Mouse (Mus musculus): ENCODE measurements around the gene Kdm4a. TPM values are rescaled to one million over a fixed set of nuclear protein-coding genes. Genes with fewer than 3 reads are reported as not detected.
A peak's percentile ranks its signal among the peaks of the same experiment; 100 is the strongest.

Gene Kdm4a
- polyA plus RNA-seq, 1 experiment = 71.9 TPM

- no peak overlapping the region for H3K4me3 ChIP-seq (ENCODE audit: insufficient read depth, low read length)
- TF ChIP-seq POLR2A (IDR thresholded peaks at IDR 0.05; ENCODE audit: low read depth, low read length) = no peak
- TF ChIP-seq CTCF (IDR thresholded peaks at IDR 0.05; ENCODE audit: borderline replicate concordance, insufficient read depth, low read length) = no peak
- peaks cover 2% of the 10 kb centered on the region; the same call in 1 of the 2 replicates for H3K4me1 ChIP-seq (ENCODE audit: control insufficient read depth, insufficient read depth, low read length)
- H3K27ac ChIP-seq (ENCODE audit: insufficient read depth, low read length) = peak overlapping the region; percentile 56
Measured at GRCm38 (mm10) chr4:118123030-118123704, 56.7 kb downstream of the Kdm4a start.

- Histone ChIP-seq H3K4me3 (ENCODE audit: insufficient read depth, low read length) (no peak overlapping the region), H3K27ac (ENCODE audit: insufficient read depth, low read length) (no peak overlapping the region), H3K4me1 (ENCODE audit: control insufficient read depth, insufficient read depth, low read length) (peaks cover 2% of the 10 kb centered on the region; the same call in 1 of the 2 replicates)
- TF ChIP-seq CTCF (IDR thresholded peaks at IDR 0.05; ENCODE audit: borderline replicate concordance, insufficient read depth, low read length) = no peak
- TF ChIP-seq POLR2A (IDR thresholded peaks at IDR 0.05; ENCODE audit: low read depth, low read length) = no peak
Measured at GRCm38 (mm10) chr4:118122078-118122477, 57.8 kb downstream of the Kdm4a start.

GRCm38 (mm10) chr4:118117565-118117964 lies 62.3 kb downstream of the Kdm4a start:
- no peak for TF ChIP-seq CTCF (IDR thresholded peaks at IDR 0.05; ENCODE audit: borderline replicate concordance, insufficient read depth, low read length)
- TF ChIP-seq POLR2A (IDR thresholded peaks at IDR 0.05; ENCODE audit: low read depth, low read length) = no peak
- Histone ChIP-seq H3K4me1 (ENCODE audit: control insufficient read depth, insufficient read depth, low read length) (no peaks in the 10 kb centered on the region), H3K27ac (ENCODE audit: insufficient read depth, low read length) (no peak overlapping the region), H3K4me3 (ENCODE audit: insufficient read depth, low read length) (no peak overlapping the region)

- H3K4me1 ChIP-seq (ENCODE audit: control insufficient read depth, insufficient read depth, low read length) = no peaks in the 10 kb centered on the region
- TF ChIP-seq CTCF (IDR thresholded peaks at IDR 0.05; ENCODE audit: borderline replicate concordance, insufficient read depth, low read length) = no peak
- no peak for TF ChIP-seq POLR2A (IDR thresholded peaks at IDR 0.05; ENCODE audit: low read depth, low read length)
- H3K4me3 ChIP-seq (ENCODE audit: insufficient read depth, low read length) = no peak overlapping the region
- H3K27ac ChIP-seq (ENCODE audit: insufficient read depth, low read length) = no peak overlapping the region
Measured at GRCm38 (mm10) chr4:118116098-118116497, 63.7 kb downstream of the Kdm4a start.

- no peak for TF ChIP-seq POLR2A (IDR thresholded peaks at IDR 0.05; ENCODE audit: low read depth, low read length)
- no peak for TF ChIP-seq CTCF (IDR thresholded peaks at IDR 0.05; ENCODE audit: borderline replicate concordance, insufficient read depth, low read length)
Measured at GRCm38 (mm10) chr4:118115132-118115531, 64.7 kb downstream of the Kdm4a start.

GRCm38 (mm10) chr4:118112601-118113000 lies 67.2 kb downstream of the Kdm4a start:
- Histone ChIP-seq H3K4me3 (ENCODE audit: insufficient read depth, low read length) (no peak overlapping the region), H3K27ac (ENCODE audit: insufficient read depth, low read length) (no peak overlapping the region), H3K4me1 (ENCODE audit: control insufficient read depth, insufficient read depth, low read length) (no peaks in the 10 kb centered on the region)
- TF ChIP-seq POLR2A (IDR thresholded peaks at IDR 0.05; ENCODE audit: low read depth, low read length) (no peak), CTCF (IDR thresholded peaks at IDR 0.05; ENCODE audit: borderline replicate concordance, insufficient read depth, low read length) (no peak)

More at GRCm38 (mm10) chr4:118115132-118115531, 64.7 kb downstream of the Kdm4a start:
- no peaks in the 10 kb centered on the region for H3K4me1 ChIP-seq (ENCODE audit: control insufficient read depth, insufficient read depth, low read length)
- H3K27ac ChIP-seq (ENCODE audit: insufficient read depth, low read length) = no peak overlapping the region
- H3K4me3 ChIP-seq (ENCODE audit: insufficient read depth, low read length) = no peak overlapping the region

GRCm38 (mm10) chr4:118109649-118110048 lies 70.2 kb downstream of the Kdm4a start:
- H3K4me1 ChIP-seq (ENCODE audit: control insufficient read depth, insufficient read depth, low read length) = no peaks in the 10 kb centered on the region
- H3K4me3 ChIP-seq (ENCODE audit: insufficient read depth, low read length) = no peak overlapping the region
- TF ChIP-seq POLR2A (IDR thresholded peaks at IDR 0.05; ENCODE audit: low read depth, low read length) (no peak), CTCF (IDR thresholded peaks at IDR 0.05; ENCODE audit: borderline replicate concordance, insufficient read depth, low read length) (no peak)
- no peak overlapping the region for H3K27ac ChIP-seq (ENCODE audit: insufficient read depth, low read length)

GRCm38 (mm10) chr4:118108779-118109178 lies 71.1 kb downstream of the Kdm4a start:
- TF ChIP-seq CTCF (IDR thresholded peaks at IDR 0.05; ENCODE audit: borderline replicate concordance, insufficient read depth, low read length) (no peak), POLR2A (IDR thresholded peaks at IDR 0.05; ENCODE audit: low read depth, low read length) (no peak)
- H3K27ac ChIP-seq (ENCODE audit: insufficient read depth, low read length) = no peak overlapping the region; the same call in 1 of the 2 replicates
- H3K4me3 ChIP-seq (ENCODE audit: insufficient read depth, low read length) = no peak overlapping the region

GRCm38 (mm10) chr4:118105256-118106053 lies 74.4 kb downstream of the Kdm4a start:
- Histone ChIP-seq H3K4me1 (ENCODE audit: control insufficient read depth, insufficient read depth, low read length) (peaks cover 7% of the 10 kb centered on the region; the same call in 1 of the 2 replicates), H3K4me3 (ENCODE audit: insufficient read depth, low read length) (no peak overlapping the region), H3K27ac (ENCODE audit: insufficient read depth, low read length) (no peak overlapping the region)
- TF ChIP-seq POLR2A (IDR thresholded peaks at IDR 0.05; ENCODE audit: low read depth, low read length) (no peak), CTCF (IDR thresholded peaks at IDR 0.05; ENCODE audit: borderline replicate concordance, insufficient read depth, low read length) (no peak)

More at GRCm38 (mm10) chr4:118108779-118109178, 71.1 kb downstream of the Kdm4a start:
- H3K4me1 ChIP-seq (ENCODE audit: control insufficient read depth, insufficient read depth, low read length) = 0 out of 2 replicates have a peak, but pooled peaks cover under 1% of the 10 kb centered on the region
